Mouse (Mus musculus): ENCODE results near the gene Fam216b.

DNA sequence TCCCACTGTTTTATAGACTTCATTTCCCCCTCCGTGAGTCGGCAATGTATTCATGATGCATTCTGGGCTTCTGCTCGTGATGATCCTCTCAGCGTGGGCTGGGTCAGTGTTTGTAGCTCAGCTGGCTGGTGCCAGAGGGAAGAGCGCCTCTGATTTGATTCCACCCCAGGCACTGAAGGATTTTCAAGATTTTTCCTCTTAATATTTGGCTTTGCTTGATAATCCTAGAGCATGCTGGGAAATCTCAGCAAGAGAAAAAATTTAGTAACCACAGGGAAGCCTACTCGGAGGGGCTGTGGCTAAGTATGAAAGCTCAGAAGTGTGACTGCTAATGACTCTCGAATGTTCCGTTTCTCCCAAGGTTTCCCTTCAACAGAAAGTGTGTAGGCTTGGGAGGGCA, 49.9 kb downstream of the Fam216b start:
- TF ChIP-seq POLR2A (IDR thresholded peaks at IDR 0.05; ENCODE audit: control insufficient read depth, extremely low read depth, insufficient read depth, low read length, poor library complexity) (no peak), CTCF (IDR thresholded peaks at IDR 0.05; ENCODE audit: borderline replicate concordance, control insufficient read depth, extremely low read depth, insufficient read depth, low read length, poor library complexity) (no peak)

Data from thymus, adult 2 months (tissue).